8 mouse cellular contexts compared by ENCODE assay signal in genomic region chr6:87982506-87982905, GRCm38 (mm10). TPM values are rescaled to one million over a fixed set of nuclear protein-coding genes. Genes with fewer than 3 reads are reported as not detected.
DNase-seq lines count a peak whose midpoint lies in the region; ATAC-seq and TF ChIP-seq lines count a peak whose summit lies in the region.

No protein-coding gene starts in this region.

- peaks cover 6% of the 10 kb centered on the region for H3K4me1 ChIP-seq in heart, embryonic 15.5 days (replicated peaks)
- H3K4me1 ChIP-seq in ES-Bruce4 (ENCODE audit: control insufficient read depth, insufficient read depth, low read length), result no peaks in the 10 kb centered on the region
- H3K4me1 ChIP-seq in forebrain, embryonic 16.5 days (replicated peaks; ENCODE audit: control insufficient read depth, insufficient read depth, low read length), result peaks cover 18% of the 10 kb centered on the region
- peaks cover 12% of the 10 kb centered on the region for H3K4me1 ChIP-seq in midbrain, embryonic 11.5 days (ENCODE audit: control insufficient read depth, insufficient read depth, low read length)

- peak overlapping the region; percentile 75 for H3K4me2 ChIP-seq in heart, embryonic 15.5 days
- peak overlapping the region; percentile 59 for H3K4me2 ChIP-seq in forebrain, embryonic 16.5 days (ENCODE audit: low read length)
- peak overlapping the region; percentile 75 for H3K4me2 ChIP-seq in midbrain, embryonic 11.5 days

- DNase-seq in heart, postnatal 4 days, result no peak
- DNase-seq in midbrain, embryonic 11.5 days (ENCODE audit: low spot score, missing footprints), result no peak
- DNase-seq in frontal cortex, postnatal 25 days (ENCODE audit: low spot score in 2 of 2), result no peak
- no peak for DNase-seq in gastrocnemius, postnatal 36 days
- DNase-seq in natural killer cell, adult 2 months (ENCODE audit: low spot score in 2 of 2), result no peak

- no peak overlapping the region for H3K27ac ChIP-seq in heart, embryonic 15.5 days
- H3K27ac ChIP-seq in ES-Bruce4 (ENCODE audit: insufficient read depth, low read length), result no peak overlapping the region
- H3K27ac ChIP-seq in forebrain, embryonic 16.5 days (ENCODE audit: low read length), result peak overlapping the region; percentile 95; the same call in 1 of the 2 replicates
- H3K27ac ChIP-seq in midbrain, embryonic 11.5 days (ENCODE audit: low read depth, low read length), result no peak overlapping the region

- TF ChIP-seq EP300 in ES-Bruce4 (IDR thresholded peaks at IDR 0.05; ENCODE audit: insufficient read depth, low read depth, low read length), result no peak

- WGBS in heart, embryonic 15.5 days, result 65% methylated on average over 9 of the region's 9 CpGs
- WGBS in forebrain, embryonic 16.5 days, result 63% methylated on average over 9 of the region's 9 CpGs
- 76% methylated on average over 9 of the region's 9 CpGs for WGBS in midbrain, embryonic 11.5 days

- no peaks in the 10 kb centered on the region; the same call in 1 of the 2 replicates for H3K36me3 ChIP-seq in heart, embryonic 15.5 days
- H3K36me3 ChIP-seq in ES-Bruce4 (ENCODE audit: control insufficient read depth, insufficient read depth, low read length, poor library complexity, severe bottlenecking), result no peaks in the 10 kb centered on the region
- peaks cover 2% of the 10 kb centered on the region; the same call in 1 of the 2 replicates for H3K36me3 ChIP-seq in forebrain, embryonic 16.5 days (ENCODE audit: control insufficient read depth, insufficient read depth)
- H3K36me3 ChIP-seq in midbrain, embryonic 11.5 days (ENCODE audit: control insufficient read depth, insufficient read depth, low read length), result peaks cover 10% of the 10 kb centered on the region

- H3K9ac ChIP-seq in heart, embryonic 15.5 days, result no peak overlapping the region
- H3K9ac ChIP-seq in ES-Bruce4 (ENCODE audit: low read depth, poor library complexity, severe bottlenecking), result peak overlapping the region; percentile 94; the same call in 1 of the 2 replicates
- peak overlapping the region; percentile 96 for H3K9ac ChIP-seq in forebrain, embryonic 16.5 days (replicated peaks; ENCODE audit: low read depth, low read length)
- H3K9ac ChIP-seq in midbrain, embryonic 11.5 days (ENCODE audit: low read length), result peak overlapping the region; percentile 93

- TF ChIP-seq CTCF in ES-Bruce4 (IDR thresholded peaks at IDR 0.05; ENCODE audit: low read depth, low read length), result no peak

- no peak for TF ChIP-seq POLR2A in ES-Bruce4 (IDR thresholded peaks at IDR 0.05; ENCODE audit: insufficient read depth, low read length)

- H3K4me3 ChIP-seq in heart, embryonic 15.5 days, result peak overlapping the region; percentile 80
- H3K4me3 ChIP-seq in ES-Bruce4 (ENCODE audit: low read depth, low read length), result peak overlapping the region; percentile 65
- H3K4me3 ChIP-seq in forebrain, embryonic 16.5 days (replicated peaks; ENCODE audit: low read length), result peak overlapping the region; percentile 99
- H3K4me3 ChIP-seq in midbrain, embryonic 11.5 days (ENCODE audit: low read depth, low read length), result peak overlapping the region; percentile 82

- intact Hi-C loops in gastrocnemius, postnatal 36 days (cut with DNase I), result loop anchor here (10.0 kb wide), 1 partner anchor 218 kb away; no protein-coding TSS in a partner anchor

- no peak for ATAC-seq in heart, embryonic 15.5 days (replicated peaks; ENCODE audit: insufficient number of reproducible peaks, insufficient read depth, low FRiP score, low read depth)
- ATAC-seq in forebrain, embryonic 16.5 days, result no peak
- no peak for ATAC-seq in midbrain, embryonic 11.5 days (ENCODE audit: low FRiP score)

- no peaks in the 10 kb centered on the region for H3K27me3 ChIP-seq in heart, embryonic 15.5 days
- no peaks in the 10 kb centered on the region for H3K27me3 ChIP-seq in ES-Bruce4 (ENCODE audit: control insufficient read depth, insufficient read depth, low read length, poor library complexity, severe bottlenecking)
- H3K27me3 ChIP-seq in forebrain, embryonic 16.5 days (replicated peaks; ENCODE audit: control insufficient read depth, insufficient read depth, low read length), result no peaks in the 10 kb centered on the region
- no peaks in the 10 kb centered on the region for H3K27me3 ChIP-seq in midbrain, embryonic 11.5 days (ENCODE audit: control insufficient read depth, insufficient read depth, low read length)

- no peaks in the 10 kb centered on the region for H3K9me3 ChIP-seq in heart, embryonic 15.5 days (replicated peaks)
- H3K9me3 ChIP-seq in ES-Bruce4 (replicated peaks; ENCODE audit: control insufficient read depth, insufficient read depth, low read length, poor library complexity, severe bottlenecking), result no peaks in the 10 kb centered on the region
- no peaks in the 10 kb centered on the region for H3K9me3 ChIP-seq in forebrain, embryonic 16.5 days (ENCODE audit: control insufficient read depth, low read length)
- no peaks in the 10 kb centered on the region for H3K9me3 ChIP-seq in midbrain, embryonic 11.5 days (ENCODE audit: control insufficient read depth, low read length)

RNA-seq across cellular contexts. Expression of gene H1fx, which starts 1.1 kb away (rescaled TPM):
- 18.1 and 23.2 TPM in 2 replicates for polyA plus RNA-seq in heart, embryonic 15.5 days (2015; fragmentation: Nextera tagmentation; extraction: Ambion mirVana)
- total RNA-seq in heart, postnatal 4 days (2021), result 10 to 100 TPM; 36.2 to 37.3 TPM
- polyA plus RNA-seq in ES-Bruce4 (2011; ENCODE audit: insufficient read depth, insufficient read length, low read depth, missing spikeins), result 39.0 and 47.3 TPM in 2 replicates
- 18.4 and 19.8 TPM in 2 replicates for polyA plus RNA-seq in forebrain, embryonic 16.5 days (2015; fragmentation: Nextera tagmentation; extraction: Ambion mirVana)
- polyA plus RNA-seq in midbrain, embryonic 11.5 days (2014; fragmentation: Nextera tagmentation; extraction: Ambion mirVana), result 74.7 and 106 TPM in 2 replicates
- 1 to 10 TPM; 1.4 to 2.2 TPM for total RNA-seq in gastrocnemius, postnatal 36 days (2021)
